Mouse (Mus musculus) neutrophil, adult 5-6 weeks (primary cell): Measurements from ENCODE around the gene Mrpl48. TPM values are rescaled to one million over a fixed set of nuclear protein-coding genes. Genes with fewer than 3 reads are reported as not detected.
"Not testable (repeated sequence)": the region's sequence is repeated elsewhere in the genome, so short reads cannot be mapped to it uniquely, and the experiment has no call there.

Experiments
- ATAC-seq: fragments of 151-379, 151-347 bp; 2 replicates; pipeline ENCODE4 v1.8.0; 2017; ENCODE audit warnings: mild to moderate bottlenecking, moderate TSS enrichment; ENCODE audit not compliant: insufficient number of reproducible peaks, poor library complexity, low FRiP score, severe bottlenecking; ENCODE audit errors: extremely low read depth
- total RNA-seq: library from RNA; stranded (forward); fragments of 200-1000 nt; gene quantifications from 2 replicates; pipeline ENCODE4 v1.2.3, GENCODE M21; 2017

The Mrpl48 gene
- total RNA-seq, 1 experiment from 2014 or later: 30.7 TPM

GRCm38 (mm10) chr7:100590845-100591521 is 17.1 kb downstream of the Mrpl48 start:
- ATAC-seq: peak; percentile 90

- ATAC-seq: no peak
Observed at GRCm38 (mm10) chr7:100590504-100590844, 17.6 kb downstream of the Mrpl48 start.

- no peak for ATAC-seq
Observed at GRCm38 (mm10) chr7:100589816-100590215, 18.3 kb downstream of the Mrpl48 start.

- peak; percentile 88 for ATAC-seq
Observed at GRCm38 (mm10) chr7:100582727-100583236, 25.3 kb downstream of the Mrpl48 start.

- no peak for ATAC-seq
Observed at GRCm38 (mm10) chr7:100582235-100582634, 25.9 kb downstream of the Mrpl48 start.

GRCm38 (mm10) chr7:100578794-100579193 is 29.3 kb downstream of the Mrpl48 start:
- no peak for ATAC-seq

- no peak for ATAC-seq
Observed at GRCm38 (mm10) chr7:100572704-100573103, 35.4 kb downstream of the Mrpl48 start.

- no peak for ATAC-seq
Observed at GRCm38 (mm10) chr7:100572061-100572460, 36.0 kb downstream of the Mrpl48 start.

GRCm38 (mm10) chr7:100570930-100571715 is 37.0 kb downstream of the Mrpl48 start:
- no peak for ATAC-seq

GRCm38 (mm10) chr7:100569907-100570306 is 38.2 kb downstream of the Mrpl48 start:
- ATAC-seq: no peak

GRCm38 (mm10) chr7:100567238-100567637 is 40.9 kb downstream of the Mrpl48 start:
- ATAC-seq: not testable (repeated sequence)

GRCm38 (mm10) chr7:100561861-100562587 is 46.1 kb downstream of the Mrpl48 start:
- no peak for ATAC-seq

- no peak for ATAC-seq
Observed at GRCm38 (mm10) chr7:100559331-100559730, 48.8 kb downstream of the Mrpl48 start.

GRCm38 (mm10) chr7:100557241-100557640 is 50.9 kb downstream of the Mrpl48 start:
- no peak for ATAC-seq

GRCm38 (mm10) chr7:100555431-100555951 is 52.6 kb downstream of the Mrpl48 start:
- ATAC-seq: no peak

- no peak for ATAC-seq
Observed at GRCm38 (mm10) chr7:100554939-100555338, 53.2 kb downstream of the Mrpl48 start.

- no peak for ATAC-seq
Observed at GRCm38 (mm10) chr7:100550338-100551007, 57.6 kb downstream of the Mrpl48 start.

GRCm38 (mm10) chr7:100549796-100550195 is 58.3 kb downstream of the Mrpl48 start:
- no peak for ATAC-seq

- ATAC-seq: no peak
Observed at GRCm38 (mm10) chr7:100547631-100548030, 60.5 kb downstream of the Mrpl48 start.
